Mouse (Mus musculus) cerebellum, adult 2 months (tissue): Measurements from ENCODE around the gene Odf3l2.

Experiments used
- CTCF ChIP-seq: fragments of 200-500 bp; IDR thresholded peaks from 2 replicates; pipeline ENCODE4 v1.5.1; 2011; ENCODE audit warnings: low read depth, mild to moderate bottlenecking, control low read depth, low read length, moderate library complexity, borderline replicate concordance; ENCODE audit not compliant: insufficient read depth
- POLR2A ChIP-seq: fragments of 200-500 bp; IDR thresholded peaks from 2 replicates; pipeline ENCODE4 v1.6.1; 2011; ENCODE audit warnings: low read length, control low read depth, borderline replicate concordance; ENCODE audit not compliant: insufficient read depth

DNA sequence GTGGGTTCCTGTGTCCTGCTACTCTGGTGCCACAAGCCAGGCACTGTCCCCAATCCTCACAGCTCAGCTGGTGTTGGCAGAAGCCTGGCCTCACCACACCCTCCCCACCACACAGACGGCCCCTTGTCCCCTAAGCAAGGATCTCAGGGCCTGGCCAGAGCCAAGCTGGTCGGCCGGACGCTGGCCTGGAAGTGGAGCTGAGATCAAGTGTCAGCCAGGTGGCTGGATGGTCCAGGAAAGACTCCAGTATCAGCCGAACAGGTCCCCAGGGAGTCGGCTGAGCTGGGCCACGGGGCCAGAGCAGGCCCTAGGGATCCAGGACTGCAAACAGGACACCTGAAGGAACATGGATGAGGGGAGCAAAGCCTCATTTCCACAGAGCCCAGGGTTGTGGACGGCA lies at the start of gene Odf3l2:
- TF ChIP-seq CTCF: no peak
- TF ChIP-seq POLR2A: no peak
